In genomic region chr10:22265060-22265459, GRCm38 (mm10) we compare ENCODE assay signal across 35 mouse cellular contexts.
"Had no signal": no experiment of that assay in that cellular context is flagged by ENCODE, and none has a peak within 500 bp of the region (broad histone marks: within the 10 kb centered on the region; RNA-seq: fewer than 3 reads in every experiment).

No protein-coding gene starts in this region.

- H3K36me3 ChIP-seq: heart, embryonic 10.5 days; heart, embryonic 12.5 days; heart, embryonic 13.5 days; heart, embryonic 15.5 days; hindbrain, embryonic 10.5 days; hindbrain, embryonic 12.5 days; hindbrain, embryonic 13.5 days; hindbrain, embryonic 15.5 days; intestine, embryonic 15.5 days; kidney, embryonic 15.5 days had no signal

- H3K4me2 ChIP-seq: heart, embryonic 11.5 days; heart, embryonic 12.5 days; heart, embryonic 13.5 days; heart, embryonic 15.5 days; hindbrain, embryonic 12.5 days; hindbrain, embryonic 13.5 days; hindbrain, embryonic 14.5 days; hindbrain, embryonic 15.5 days; intestine, embryonic 15.5 days; kidney, embryonic 15.5 days had no signal

- H3K9me3 ChIP-seq: heart, embryonic 15.5 days; intestine, embryonic 15.5 days had no signal

- H3K27ac ChIP-seq: heart, embryonic 10.5 days; heart, embryonic 13.5 days; heart, embryonic 15.5 days; hindbrain, embryonic 10.5 days; hindbrain, embryonic 12.5 days; hindbrain, embryonic 13.5 days; hindbrain, embryonic 14.5 days; hindbrain, embryonic 15.5 days; hindbrain, postnatal 0 days; intestine, embryonic 15.5 days; kidney, embryonic 15.5 days; kidney, postnatal 0 days; layer of hippocampus, adult 2 months; left cerebral cortex, adult 2 months had no signal

- ATAC-seq: hindbrain, embryonic 16.5 days; hindbrain, postnatal 0 days; inflammation-experienced regulatory T-cells, adult 6 months; intestine, embryonic 15.5 days; intestine, postnatal 0 days had no signal

- DNase-seq: heart, postnatal 10 days; heart, postnatal 14 days; heart, postnatal 36 days; heart, postnatal 4 days; kidney, adult 11 months; kidney, adult 18-20 months; kidney, adult 2 months; kidney, adult 8-10 months; kidney, adult 9 months; kidney, postnatal 10 days; kidney, postnatal 14 days; kidney, postnatal 25 days; kidney, postnatal 36 days; kidney, postnatal 4 days; layer of hippocampus, adult 9-11 months; layer of hippocampus, postnatal 36 days had no signal

- H3K27me3 ChIP-seq: heart, embryonic 12.5 days; heart, embryonic 13.5 days; heart, embryonic 15.5 days; hindbrain, embryonic 12.5 days; hindbrain, embryonic 13.5 days; hindbrain, embryonic 15.5 days; intestine, embryonic 15.5 days; kidney, embryonic 15.5 days had no signal

- H3K4me1 ChIP-seq: heart, embryonic 10.5 days; heart, embryonic 12.5 days; heart, embryonic 13.5 days; heart, embryonic 15.5 days; hindbrain, embryonic 10.5 days; hindbrain, embryonic 12.5 days; hindbrain, embryonic 13.5 days; hindbrain, embryonic 15.5 days; intestine, embryonic 15.5 days; kidney, embryonic 15.5 days had no signal

- H3K4me3 ChIP-seq: heart, embryonic 10.5 days; heart, embryonic 12.5 days; heart, embryonic 13.5 days; heart, embryonic 15.5 days; hindbrain, embryonic 10.5 days; hindbrain, embryonic 12.5 days; hindbrain, embryonic 13.5 days; hindbrain, embryonic 15.5 days; intestine, embryonic 15.5 days; kidney, embryonic 15.5 days; layer of hippocampus, adult 2 months; left cerebral cortex, adult 2 months had no signal

- H3K9ac ChIP-seq: heart, embryonic 12.5 days; heart, embryonic 13.5 days; heart, embryonic 15.5 days; hindbrain, embryonic 12.5 days; hindbrain, embryonic 13.5 days; hindbrain, embryonic 14.5 days; hindbrain, embryonic 15.5 days; intestine, embryonic 15.5 days; kidney, embryonic 15.5 days had no signal
